ENCODE assay signal across 9 mouse cellular contexts in the genomic region with DNA sequence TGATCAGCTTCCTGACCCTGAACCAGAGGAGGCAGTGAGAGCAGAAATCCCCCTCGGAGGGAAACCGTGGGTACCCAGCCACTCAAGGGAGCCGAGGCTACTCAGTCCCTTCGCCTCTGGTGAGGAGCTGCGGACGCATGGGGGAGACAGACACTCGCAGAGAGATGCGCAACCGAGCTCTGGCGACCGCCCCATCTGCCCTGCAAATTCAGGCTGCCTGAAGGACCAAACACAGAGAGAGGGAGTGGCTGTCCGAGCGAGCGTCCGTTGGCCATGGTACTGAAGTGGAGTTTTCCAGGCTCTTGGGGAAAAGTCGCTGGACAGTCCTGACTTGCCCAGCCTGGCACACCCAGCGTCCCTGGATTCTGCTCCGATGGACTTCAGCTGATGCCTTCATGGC.
A peak's percentile ranks its signal among the peaks of the same experiment; 100 is the strongest.
DNase-seq lines count a peak whose midpoint lies in the region; ATAC-seq and TF ChIP-seq lines count a peak whose summit lies in the region.
"Had no signal": no experiment of that assay in that cellular context is flagged by ENCODE, and none has a peak within 500 bp of the region (broad histone marks: within the 10 kb centered on the region; RNA-seq: fewer than 3 reads in every experiment).

No protein-coding gene starts in this region.

- peak; percentile 88 for DNase-seq in heart, embryonic 10.5 days (ENCODE audit: low spot score)
- DNase-seq in R1 (ENCODE audit: low read depth, low spot score): peak; percentile 52
- DNase-seq in embryo, embryonic 10.5 days (ENCODE audit: low spot score): peak; percentile 80
- DNase-seq in hindbrain, postnatal 0 days (ENCODE audit: low spot score): peak; percentile 79
- peak; percentile 67 for DNase-seq in mesoderm, embryonic 11.5 days (ENCODE audit: low read depth, low spot score)
- DNase-seq in right cerebral cortex, postnatal 14 days: peak; percentile 60

- H3K36me3 ChIP-seq in heart, embryonic 10.5 days: no peaks in the 10 kb centered on the region
- H3K36me3 ChIP-seq in heart, embryonic 12.5 days: no peaks in the 10 kb centered on the region
- no peaks in the 10 kb centered on the region for H3K36me3 ChIP-seq in hindbrain, postnatal 0 days (ENCODE audit: insufficient read depth, low read length)

- no peak overlapping the region for H3K4me3 ChIP-seq in heart, embryonic 10.5 days
- H3K4me3 ChIP-seq in heart, embryonic 12.5 days: no peak overlapping the region
- H3K4me3 ChIP-seq in hindbrain, postnatal 0 days (ENCODE audit: low read length): no peak overlapping the region
- H3K4me3 ChIP-seq: erythroblast, embryonic 14.5 days had no signal

- TF ChIP-seq CTCF in hindbrain, postnatal 0 days (IDR thresholded peaks at IDR 0.05; ENCODE audit: low read depth): peak; percentile 71

- H3K4me1 ChIP-seq in heart, embryonic 10.5 days: no peaks in the 10 kb centered on the region
- no peaks in the 10 kb centered on the region for H3K4me1 ChIP-seq in heart, embryonic 12.5 days (replicated peaks)
- no peaks in the 10 kb centered on the region; the same call in 1 of the 2 replicates for H3K4me1 ChIP-seq in hindbrain, postnatal 0 days (ENCODE audit: insufficient read depth, low read length)

- ATAC-seq in heart, embryonic 12.5 days (ENCODE audit: insufficient number of reproducible peaks, low FRiP score): no peak
- peak; percentile 75 for ATAC-seq in hindbrain, postnatal 0 days
- no peak for ATAC-seq in monocyte, adult 5-6 weeks (replicated peaks; ENCODE audit: insufficient number of reproducible peaks, low FRiP score, low TSS enrichment, poor library complexity, severe bottlenecking)

- H3K27me3 ChIP-seq in heart, embryonic 10.5 days (ENCODE audit: insufficient read depth, poor library complexity, severe bottlenecking): peaks cover 21% of the 10 kb centered on the region; the same call in 1 of the 2 replicates
- peaks cover 39% of the 10 kb centered on the region for H3K27me3 ChIP-seq in heart, embryonic 12.5 days (replicated peaks)
- no peaks in the 10 kb centered on the region for H3K27me3 ChIP-seq in hindbrain, postnatal 0 days (ENCODE audit: insufficient read depth, low read length)

- H3K4me2 ChIP-seq in heart, embryonic 12.5 days: no peak overlapping the region
- H3K4me2 ChIP-seq in hindbrain, postnatal 0 days (ENCODE audit: low read depth, low read length): peak overlapping the region; percentile 14; the same call in 1 of the 2 replicates

- no peak overlapping the region for H3K27ac ChIP-seq in heart, embryonic 10.5 days
- no peak overlapping the region for H3K27ac ChIP-seq in heart, embryonic 12.5 days (ENCODE audit: poor library complexity, severe bottlenecking)
- H3K27ac ChIP-seq in hindbrain, postnatal 0 days: no peak overlapping the region

- H3K9me3 ChIP-seq in heart, embryonic 10.5 days: no peaks in the 10 kb centered on the region
- H3K9me3 ChIP-seq in heart, embryonic 12.5 days (replicated peaks): no peaks in the 10 kb centered on the region
- no peaks in the 10 kb centered on the region for H3K9me3 ChIP-seq in hindbrain, postnatal 0 days (ENCODE audit: low read length)

- WGBS in heart, embryonic 10.5 days: under 1% methylated on average over 18 of the region's 18 CpGs
- WGBS in heart, embryonic 12.5 days: 3% methylated on average over 18 of the region's 18 CpGs
- WGBS in hindbrain, postnatal 0 days: 8% methylated on average over 18 of the region's 18 CpGs

- H3K9ac ChIP-seq in heart, embryonic 12.5 days: no peak overlapping the region
- H3K9ac ChIP-seq in hindbrain, postnatal 0 days (replicated peaks; ENCODE audit: low read length): no peak overlapping the region
